Mouse (Mus musculus): ENCODE results near the gene Nfxl1.

- TF ChIP-seq POLR2A (IDR thresholded peaks at IDR 0.05; ENCODE audit: insufficient read depth, low read depth, low read length) (no peak), CTCF (IDR thresholded peaks at IDR 0.05) (no peak)
Measured at GRCm38 (mm10) chr5:72565621-72566020, 6.1 kb upstream of the Nfxl1 start.

Measured in heart, adult 2 months (tissue).